Mouse (Mus musculus) kidney, adult 8-10 months (tissue): Measurements from ENCODE around the gene Gm9913.

ENCODE experiments used
- DNase-seq, 2 experiments: peaks; one replicate each; pipeline ENCODE4 v3.0.0; 2022

The Gm9913 gene

DNA sequence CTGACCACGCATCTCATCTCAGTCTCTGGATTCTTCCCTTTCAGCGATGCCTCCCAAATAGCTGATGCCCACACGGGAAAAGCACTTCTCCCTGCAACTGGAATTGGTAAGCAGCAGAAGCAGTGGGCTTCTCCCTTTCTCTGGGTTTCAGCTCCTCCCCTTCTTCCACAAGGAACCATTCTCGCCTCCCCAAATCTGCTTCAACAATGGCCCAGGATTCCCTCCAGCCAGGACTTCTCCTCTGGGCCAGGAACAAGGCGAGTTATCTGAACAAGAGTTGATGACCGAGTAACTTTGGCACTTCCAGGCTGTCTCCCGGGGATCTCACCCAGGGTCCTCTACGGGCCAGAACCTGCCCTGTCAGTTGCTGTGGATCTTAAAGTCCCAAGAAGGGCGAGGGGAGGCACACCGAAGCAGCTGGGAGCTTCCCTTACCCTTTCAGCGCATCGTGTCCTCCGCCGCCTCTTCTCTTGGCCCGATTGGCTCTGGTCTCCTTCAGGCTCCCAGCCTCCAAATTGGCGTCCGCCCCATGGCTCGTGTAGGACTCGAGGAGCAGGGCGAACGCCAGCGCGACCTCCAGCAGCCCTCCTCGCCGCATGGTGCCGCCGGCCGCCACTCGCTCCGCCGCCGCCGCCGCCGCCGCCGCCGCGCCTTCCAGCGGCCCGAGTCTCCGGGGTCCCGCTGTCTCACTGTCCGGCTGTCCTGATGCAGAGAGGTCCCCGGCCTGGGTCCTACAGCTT lies at the start of gene Gm9913:
Gm9913 (plus strand) TSS at position 84 of the 740 bp plus-strand sequence.
- DNase-seq = no peak

DNA sequence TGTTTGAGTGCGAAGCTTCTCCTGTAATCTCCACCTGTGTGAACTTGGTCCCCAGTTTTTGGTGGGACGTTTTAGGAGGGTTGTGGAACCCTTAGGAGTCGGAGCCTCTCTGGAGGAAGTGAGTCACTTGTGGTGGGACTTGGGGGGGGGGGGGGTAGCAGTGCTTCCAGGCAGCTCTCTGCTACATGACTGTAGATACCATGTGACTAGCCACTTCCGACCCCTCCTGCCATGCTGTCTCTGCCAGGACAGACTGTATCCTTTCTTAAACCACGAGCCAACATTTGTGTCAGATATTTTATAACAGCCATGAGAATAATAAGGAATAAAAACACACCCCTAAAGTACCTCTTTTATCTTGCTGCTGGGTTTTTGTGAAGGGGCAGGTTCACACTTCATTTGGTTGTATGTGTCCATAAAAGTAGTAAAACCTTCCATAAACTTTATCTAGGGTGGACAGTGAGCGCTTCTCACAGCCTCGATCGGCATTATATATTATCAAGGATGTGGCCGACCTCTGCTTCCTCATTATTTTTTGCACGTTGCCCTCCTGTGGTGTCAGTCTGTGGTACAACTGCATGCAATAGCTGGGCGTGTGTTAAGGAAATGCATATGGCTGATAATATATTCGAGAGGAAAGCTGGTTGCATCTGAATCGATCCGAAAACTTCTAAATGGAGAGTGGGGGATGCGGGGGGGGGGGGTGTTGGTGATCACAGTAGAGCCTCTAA lies 48.7 kb upstream of the Gm9913 start:
- no peak for DNase-seq

DNA sequence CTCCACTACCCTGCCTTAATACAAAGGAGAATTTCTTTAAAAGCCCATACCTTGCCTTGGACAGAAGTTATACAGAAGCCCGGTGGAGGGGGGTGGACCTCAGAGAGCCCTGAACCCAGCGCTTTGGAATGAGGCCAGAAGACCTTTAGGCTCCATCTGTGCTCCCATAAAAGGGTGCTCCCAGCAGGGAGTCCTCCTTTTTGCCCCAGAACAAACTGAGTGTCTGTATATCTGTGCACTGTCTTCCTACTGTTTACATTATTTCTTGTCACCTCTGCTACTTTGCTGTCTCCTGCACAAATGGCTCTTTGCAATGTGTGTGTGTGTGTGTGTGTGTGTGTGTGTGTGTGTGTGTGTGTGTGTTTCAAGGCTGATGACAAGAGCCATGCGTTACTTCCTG lies 45.8 kb upstream of the Gm9913 start:
- no peak for DNase-seq

DNA sequence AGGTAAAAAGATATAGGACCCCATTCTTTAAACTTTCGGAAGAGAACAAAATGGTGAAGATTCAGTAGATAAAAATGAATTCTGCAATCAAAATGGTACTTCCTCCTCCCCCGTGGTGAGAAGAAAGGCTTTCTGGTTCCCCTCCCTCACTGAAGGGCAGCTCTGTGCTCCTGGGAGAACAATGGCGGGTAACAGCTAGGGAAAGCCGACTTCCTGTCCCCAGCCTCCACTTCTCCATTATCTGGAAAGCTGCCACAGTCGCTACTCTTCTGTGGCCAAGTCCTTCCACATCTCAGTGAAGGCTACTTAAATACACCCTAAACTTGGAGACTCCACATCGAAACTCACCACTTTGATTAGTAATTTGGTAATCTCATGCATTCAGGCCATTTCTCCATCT lies 40.9 kb upstream of the Gm9913 start:
- DNase-seq = no peak

DNA sequence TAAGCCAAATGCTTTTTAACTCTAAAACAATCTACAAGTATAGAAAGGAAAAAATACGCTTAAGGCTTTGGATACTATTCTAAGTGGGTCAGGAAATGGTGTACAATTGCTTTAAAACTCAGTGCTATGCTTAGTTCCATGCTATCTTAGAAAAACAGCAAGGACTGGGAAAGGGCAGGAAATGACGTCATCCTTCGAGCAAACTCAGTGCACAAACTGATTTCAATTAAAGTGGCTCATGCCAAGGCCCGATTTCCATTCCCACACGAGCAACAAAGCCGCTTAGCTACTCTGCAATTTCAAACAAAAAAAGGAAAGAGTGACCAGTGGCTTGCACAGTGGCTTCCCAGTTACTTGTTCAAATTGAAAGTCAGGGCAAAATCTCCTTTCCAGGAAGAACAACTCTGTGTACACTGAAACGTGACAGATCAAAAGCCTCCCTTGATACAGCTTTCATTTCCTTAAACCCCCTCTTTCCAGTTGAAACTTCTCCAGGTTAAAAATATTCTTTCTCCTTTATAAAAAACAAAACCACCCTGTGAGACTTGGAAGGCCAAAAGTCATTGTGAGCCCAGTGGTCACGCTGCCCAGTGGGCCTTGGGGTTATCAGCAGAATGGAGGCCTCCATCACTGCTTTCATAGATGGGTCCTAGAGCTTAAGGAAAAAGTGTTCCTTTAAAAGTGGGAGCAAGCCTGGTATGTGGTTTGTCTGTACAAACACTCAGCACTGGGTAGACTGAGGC lies 34.2 kb upstream of the Gm9913 start:
- DNase-seq = peak in 1 of 2 experiments; percentile 32

DNA sequence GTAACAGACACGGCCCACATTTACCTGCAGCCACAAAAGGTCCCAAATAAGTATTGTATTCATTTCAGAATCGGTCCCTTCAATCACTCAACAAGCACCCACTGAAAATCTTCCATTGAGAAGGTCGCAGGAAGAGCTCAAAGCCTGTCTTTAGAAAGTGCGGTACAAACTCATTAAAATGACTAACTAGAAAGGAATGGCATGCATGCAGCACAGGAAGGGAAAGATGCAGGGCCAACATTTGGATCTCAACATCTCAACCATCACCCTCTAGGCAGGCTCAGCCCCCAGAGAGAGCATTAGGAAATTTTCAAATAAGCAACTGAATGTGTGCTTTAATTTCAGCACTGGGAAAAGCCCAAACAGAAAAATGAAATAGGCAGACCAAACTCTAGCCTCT lies 33.2 kb upstream of the Gm9913 start:
- DNase-seq = no peak

DNA sequence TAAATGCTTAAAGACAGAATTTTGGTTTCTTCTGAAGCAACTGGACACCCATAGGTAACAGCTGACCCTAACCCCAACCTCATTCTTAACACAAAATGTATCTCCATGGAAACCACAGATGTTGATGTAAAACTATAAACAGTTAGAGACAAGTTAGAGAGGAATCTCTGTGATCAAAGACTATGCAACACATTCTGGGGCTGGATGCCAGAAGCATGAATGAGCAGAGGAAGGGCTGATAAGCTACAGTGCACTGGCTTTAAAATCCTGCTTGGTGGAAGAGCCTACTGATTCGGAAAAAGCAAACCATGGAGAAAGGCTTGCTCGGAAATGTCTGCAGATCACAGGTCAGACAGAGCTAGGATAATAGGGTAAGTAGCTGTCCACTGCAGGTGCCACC lies 31.7 kb upstream of the Gm9913 start:
- DNase-seq = no peak

DNA sequence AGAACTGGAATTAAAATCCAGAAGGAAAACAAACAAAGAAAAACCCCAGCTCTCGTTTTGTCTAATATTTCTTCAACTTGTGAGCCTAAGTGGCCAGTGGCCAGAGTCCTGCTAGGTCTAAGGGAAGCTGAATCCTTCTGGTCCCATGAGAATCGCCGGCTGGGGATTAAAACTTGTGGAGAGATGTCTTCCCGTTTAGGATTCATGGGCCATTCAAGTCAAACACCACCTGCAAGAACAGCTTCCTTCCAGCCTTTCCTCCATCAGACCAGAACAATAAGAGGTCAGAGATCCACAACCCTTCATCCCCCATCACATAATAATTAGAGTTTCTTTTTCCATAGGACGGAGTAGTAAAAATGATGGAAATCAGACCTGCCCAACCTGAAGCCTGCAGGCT lies 30.2 kb upstream of the Gm9913 start:
- DNase-seq = no peak

DNA sequence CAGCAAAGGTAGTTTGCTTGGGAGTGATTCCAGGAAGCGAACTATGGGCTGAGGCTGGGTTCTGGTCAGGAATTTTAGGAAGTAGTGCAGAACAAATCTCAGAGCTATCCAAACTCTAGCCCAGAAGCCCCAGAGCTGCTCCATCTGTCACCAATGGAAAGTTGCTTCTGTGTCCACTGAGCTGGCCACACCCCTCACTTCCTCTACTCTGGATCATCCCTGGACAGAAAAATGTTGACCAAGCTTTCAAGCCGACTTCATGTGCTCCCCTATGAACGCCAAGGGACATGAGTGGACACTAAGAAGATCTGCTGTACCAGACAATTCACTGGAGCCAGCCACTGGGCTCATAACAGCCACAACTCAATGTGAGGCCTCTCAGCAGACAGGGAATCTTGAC lies 28.7 kb upstream of the Gm9913 start:
- no peak for DNase-seq

DNA sequence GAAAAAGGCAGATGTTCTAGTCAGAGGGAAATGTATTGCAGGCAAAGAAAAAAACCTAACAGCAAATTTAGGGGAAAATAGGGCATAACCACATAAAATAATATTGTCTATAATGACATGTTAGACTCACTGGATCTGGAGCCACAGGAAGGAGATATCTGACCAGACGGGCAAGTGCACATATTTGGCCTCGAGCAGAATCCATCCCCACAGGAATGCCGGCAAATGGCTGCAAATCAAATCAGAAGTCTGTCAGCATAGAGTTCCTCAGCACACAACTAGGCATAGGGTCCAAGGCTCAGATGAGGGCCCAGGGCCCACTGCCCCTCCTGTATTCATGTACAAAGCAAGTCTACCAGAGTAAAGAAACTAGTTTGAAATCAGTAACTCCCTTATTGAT lies 27.5 kb upstream of the Gm9913 start:
- DNase-seq = no peak

DNA sequence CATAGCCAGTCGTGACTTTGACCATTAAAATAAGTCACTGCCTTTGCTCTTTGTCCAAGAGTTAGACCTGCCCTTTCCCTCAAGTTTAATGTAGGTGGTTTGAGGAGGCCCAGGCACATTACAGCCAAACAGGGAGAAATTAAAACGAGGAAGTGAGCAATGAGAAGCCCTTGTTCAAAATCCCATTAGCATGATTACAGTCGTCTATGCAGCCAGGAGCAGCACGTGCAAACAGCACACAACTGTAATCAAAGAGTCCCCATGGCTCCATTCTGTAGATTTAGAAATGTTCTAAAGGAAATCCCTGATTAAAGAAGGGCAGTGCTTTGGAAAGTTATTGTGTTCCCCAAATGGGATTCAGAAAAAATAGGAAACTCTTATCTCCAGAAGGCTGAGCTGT lies 26.2 kb upstream of the Gm9913 start:
- no peak for DNase-seq

DNA sequence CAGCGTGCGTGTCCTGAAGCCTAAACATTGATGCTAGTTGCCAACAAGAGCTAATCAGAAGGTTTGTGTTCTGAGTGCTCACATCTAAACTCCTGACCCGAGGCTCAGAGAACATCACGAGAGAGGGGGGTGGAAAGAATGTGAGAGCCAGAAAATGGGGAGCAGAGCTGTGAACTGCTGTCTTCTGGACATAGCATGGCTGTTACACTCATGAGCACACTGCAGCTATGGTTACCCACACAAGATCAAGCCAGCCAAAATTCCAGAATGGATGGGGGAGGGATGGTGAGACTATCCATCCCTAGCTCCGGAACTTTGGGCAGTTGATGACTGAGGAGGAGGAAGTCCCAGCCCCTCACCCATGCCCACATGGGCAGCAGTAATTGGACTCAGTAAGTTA lies 24.8 kb upstream of the Gm9913 start:
- DNase-seq = no peak

DNA sequence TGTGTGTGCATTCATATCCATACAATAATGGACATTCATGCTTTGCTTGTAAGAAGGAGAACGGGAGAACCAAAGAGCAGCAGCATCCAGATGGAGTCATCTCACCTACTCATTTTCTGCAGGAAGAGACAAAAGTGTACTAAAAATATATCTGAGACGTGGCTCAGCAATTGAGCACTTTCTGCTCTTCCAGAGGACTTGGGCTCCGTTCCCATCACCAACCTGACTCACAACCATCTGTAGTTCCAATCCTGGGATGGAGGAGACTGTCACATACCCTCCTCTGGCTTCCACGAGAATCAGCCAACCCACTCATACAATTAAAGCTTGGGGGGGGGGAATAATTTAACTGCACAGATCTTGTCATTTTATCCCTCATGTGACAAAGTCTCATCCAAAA lies 23.8 kb upstream of the Gm9913 start:
- no peak for DNase-seq

DNA sequence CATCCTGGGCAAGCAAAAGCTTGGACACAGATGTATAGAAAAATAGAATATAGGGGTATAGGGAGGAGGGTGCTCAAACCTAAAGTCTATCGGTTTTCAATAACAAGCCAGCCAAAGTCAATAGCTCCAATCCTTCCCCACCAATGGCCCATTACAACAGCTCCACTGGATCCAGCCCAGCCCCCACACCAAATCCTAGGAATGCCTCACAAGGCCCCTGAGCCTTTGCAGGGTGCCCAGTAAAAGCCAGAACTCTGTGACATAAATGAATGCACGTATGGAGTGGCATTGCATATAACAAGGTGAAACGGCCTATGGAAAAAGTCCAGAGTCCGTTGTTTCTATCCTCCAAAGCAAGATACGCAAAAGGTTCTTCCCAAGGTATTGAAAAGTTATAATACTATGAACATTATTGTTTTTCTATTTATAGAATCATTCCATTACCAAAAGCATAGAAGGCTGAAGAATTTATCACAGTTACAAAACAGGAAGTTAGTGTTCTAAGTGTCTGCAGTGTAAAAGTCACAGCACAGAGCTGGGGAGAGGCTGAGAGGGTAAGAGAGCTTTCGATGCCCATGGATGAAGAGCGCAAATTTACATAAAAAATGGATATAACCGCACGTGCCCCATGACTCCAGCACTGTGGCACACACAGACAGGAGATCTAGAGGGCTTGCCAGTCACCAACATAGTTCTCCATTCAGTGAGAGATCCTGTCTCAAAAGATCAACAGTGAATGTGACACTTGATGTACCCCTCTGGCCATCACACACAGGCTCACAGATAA lies 23.2 kb upstream of the Gm9913 start:
- DNase-seq = no peak

DNA sequence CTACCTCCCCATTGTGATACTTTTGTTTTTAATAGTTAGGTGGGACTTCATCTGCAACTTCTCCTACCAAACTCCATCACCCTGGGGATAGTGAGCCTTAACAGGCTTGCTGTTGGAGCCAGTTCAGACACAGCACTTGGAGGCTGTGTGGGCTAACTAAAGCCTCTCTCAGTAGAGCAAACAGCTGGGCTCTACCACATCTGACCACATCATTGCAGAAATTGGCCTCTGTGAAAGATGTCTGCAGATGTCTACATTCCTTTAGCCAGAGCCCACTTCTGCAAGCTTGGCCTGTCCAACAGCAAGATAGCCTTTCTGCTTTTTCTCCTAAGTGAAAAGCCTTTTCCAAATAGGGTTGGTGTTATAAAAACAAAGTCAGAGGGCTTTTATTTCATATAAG lies 20.7 kb upstream of the Gm9913 start:
- DNase-seq = no peak

DNA sequence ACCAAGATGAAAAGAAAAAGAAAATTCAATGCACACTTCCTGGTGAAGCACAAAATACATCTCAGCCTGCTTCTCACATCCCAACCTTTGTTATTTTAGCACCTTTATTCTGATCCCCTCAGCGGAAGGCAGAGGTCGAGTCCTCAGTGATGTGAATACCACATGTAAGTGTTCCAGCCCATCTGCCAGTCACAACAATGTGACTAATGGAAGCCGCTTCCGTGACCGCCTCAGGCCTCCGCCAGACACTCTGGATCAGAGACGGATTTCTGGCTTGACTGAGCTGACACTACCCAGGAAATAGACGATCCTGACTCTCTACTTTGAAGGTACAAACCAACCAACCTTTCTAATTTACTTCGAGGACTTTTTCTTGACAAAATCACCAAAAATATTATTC lies 20.0 kb upstream of the Gm9913 start:
- DNase-seq = no peak

DNA sequence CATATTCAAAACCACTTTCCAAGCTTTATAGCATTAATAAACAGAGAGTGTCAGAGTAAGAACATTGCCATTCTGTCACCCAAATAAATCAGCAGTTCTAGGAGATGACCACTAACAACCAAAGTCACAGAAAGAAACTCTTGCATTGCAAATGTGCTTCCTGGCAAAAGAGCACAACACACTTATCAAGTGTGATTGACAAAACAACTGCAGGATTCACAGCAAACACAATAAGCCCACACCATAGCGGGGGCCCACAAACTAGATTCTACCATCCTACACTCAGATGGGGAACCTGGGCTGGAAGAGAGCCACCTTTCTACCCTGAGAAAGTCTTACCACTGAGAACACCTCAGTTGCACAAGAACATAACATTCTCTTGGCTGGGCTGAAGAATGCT lies 14.9 kb upstream of the Gm9913 start:
- DNase-seq = no peak

DNA sequence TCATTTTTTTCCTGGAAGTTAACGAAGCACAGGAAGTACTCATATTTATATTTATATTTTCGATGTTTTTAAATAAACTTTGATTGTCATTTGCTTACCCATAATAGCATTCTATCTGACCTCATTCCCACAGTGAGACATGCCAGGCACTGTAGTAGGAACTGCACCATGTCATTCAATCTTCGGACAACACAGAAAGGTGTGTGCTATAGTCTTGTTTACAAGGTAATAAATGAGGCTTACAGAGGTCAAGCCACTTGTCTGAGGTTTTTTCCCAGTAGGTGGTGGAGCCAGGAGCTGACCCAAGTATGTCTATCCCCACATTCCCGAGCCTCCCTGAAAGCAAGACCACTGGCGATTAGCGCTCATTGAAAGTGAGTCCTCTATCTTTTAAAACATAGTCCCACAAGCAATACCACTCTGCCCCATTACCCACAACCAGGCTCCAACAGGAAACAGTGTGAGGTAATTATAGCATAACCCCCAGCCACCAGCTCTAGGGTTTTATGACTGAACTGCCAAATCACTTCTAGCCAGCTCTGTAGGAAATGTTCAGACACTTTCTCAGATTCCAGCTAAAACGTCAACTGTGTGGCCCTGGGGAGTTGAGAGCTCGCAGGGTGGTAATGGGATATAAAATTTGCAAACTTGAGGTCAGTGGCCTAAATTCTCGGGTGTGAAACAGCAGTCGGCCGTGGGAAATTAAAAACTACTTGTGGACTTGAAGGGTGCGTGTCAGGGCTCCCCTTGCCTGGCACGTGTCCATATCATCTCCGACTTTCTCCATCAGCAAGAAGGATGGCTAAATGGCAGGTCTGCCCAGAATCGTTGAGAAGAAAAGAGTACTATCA lies 12.6 kb upstream of the Gm9913 start:
- DNase-seq = no peak

DNA sequence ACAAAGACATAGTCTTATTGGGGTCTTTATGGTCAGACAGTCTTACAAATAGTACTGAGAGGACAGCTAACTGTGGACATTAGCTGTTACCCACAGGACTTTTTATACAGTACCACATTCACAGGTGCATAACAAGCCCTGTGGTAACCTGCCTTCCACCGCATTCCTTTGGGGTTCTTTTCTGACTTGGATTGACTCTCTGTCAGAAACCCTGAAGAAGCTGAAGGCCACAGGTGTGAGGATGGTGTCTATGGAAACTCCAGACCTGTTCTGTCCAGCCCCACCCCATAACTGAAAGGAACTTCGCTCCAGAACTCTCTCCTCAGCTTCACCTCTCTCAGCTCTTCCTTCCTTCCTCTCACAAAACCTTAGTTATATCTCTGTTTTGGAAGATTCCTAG lies 10.6 kb upstream of the Gm9913 start:
- no peak for DNase-seq

DNA sequence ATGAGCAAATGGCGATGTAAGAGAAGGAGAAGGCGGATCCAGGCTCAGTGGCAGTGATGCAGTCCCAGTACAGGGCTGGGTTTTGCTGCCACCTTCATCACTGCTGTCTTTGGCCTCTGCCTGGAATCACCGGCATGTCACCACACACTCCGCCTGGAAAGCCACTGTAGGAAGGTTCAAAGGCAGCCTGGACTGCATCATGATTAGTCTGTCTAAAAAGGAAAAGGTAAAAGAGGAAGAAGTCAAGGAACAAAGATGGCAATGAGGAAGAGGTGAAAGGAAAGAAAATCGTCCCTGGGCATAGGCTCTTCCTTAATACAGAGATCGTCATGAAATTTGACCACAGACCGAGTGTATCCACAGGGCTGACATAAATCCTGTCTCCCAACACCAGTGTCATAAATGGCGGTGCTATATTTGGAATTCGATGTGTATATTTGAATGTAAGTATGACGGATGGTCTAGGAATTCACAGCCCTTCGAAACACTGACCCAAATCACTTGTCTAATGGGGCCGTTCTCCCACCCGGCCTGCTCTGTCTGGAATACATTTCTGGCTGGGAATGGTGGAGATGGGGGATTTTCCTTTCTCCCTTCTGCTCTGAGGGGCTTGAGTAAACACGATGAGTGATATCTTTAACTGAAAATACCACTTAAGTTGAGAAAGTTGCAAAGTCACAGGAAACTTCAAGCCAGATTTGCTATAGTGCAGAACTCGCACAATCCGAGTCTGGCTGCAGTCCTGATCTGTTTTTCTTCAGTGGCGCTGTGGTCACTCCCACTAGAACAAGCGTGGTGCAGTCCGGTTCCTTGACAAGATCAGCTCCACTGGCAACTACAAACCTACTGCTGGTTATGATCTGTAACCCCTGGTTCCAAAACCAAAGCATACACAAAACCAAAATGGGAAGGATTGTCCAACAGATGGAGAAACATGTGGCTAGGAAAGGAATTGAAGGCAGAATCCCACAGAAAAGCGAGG lies 9.8 kb upstream of the Gm9913 start:
- no peak for DNase-seq

DNA sequence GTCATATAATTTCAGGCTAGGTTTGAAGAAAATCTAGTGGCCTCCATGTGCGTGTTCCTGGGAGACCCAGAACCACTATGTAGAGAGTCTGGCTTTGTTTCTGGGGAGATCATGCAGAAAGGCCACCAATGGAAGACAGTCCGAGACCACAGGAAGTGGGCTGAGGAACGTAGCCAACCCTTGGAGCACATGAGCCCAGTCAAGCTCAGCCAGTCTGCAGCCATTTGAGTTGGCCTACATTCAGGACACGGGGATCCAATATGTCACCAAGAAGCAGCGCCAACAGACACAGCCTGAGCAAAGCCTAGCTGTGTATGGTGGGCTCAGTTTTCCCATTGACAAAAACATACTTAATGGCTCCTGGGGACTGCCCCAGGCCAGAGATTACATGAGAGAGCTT lies 8.2 kb upstream of the Gm9913 start:
- no peak for DNase-seq
